ENCODE assay signal across 25 mouse cellular contexts in the genomic region with DNA sequence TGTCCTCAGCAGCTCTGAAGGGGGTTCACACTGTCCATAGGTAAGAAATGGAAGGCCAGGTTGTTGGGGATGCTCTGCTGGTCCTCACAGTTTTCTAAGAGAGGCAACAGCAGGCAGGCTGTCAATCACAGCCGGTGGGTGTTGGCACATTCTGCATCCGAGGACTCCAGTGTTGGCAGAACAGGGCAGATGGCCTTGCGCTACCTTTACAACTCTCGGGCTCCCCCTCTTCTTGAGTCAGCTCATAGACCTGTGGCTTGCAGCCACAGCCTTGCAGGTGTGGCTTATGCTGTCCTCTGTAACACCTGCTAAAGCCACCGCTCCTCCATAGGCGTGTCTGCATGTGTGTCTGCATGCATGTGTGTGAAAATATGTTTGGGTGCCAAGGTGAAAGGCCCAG.
DNase-seq lines count a peak whose midpoint lies in the region; ATAC-seq lines count a peak whose summit lies in the region.
"Had no signal": no experiment of that assay in that cellular context is flagged by ENCODE, and none has a peak within 500 bp of the region (broad histone marks: within the 10 kb centered on the region; RNA-seq: fewer than 3 reads in every experiment).

No protein-coding gene starts in this region.

- ATAC-seq in midbrain, embryonic 16.5 days = no peak
- ATAC-seq: CD4-positive, CD25-positive, alpha-beta regulatory T cell, adult 4 months had no signal

- peaks cover 32% of the 10 kb centered on the region for H3K4me1 ChIP-seq in midbrain, embryonic 10.5 days
- no peaks in the 10 kb centered on the region for H3K4me1 ChIP-seq in midbrain, embryonic 16.5 days (ENCODE audit: control insufficient read depth, insufficient read depth, low read length)
- H3K4me1 ChIP-seq in limb, embryonic 10.5 days = peaks cover 52% of the 10 kb centered on the region

- H3K4me3 ChIP-seq in midbrain, embryonic 10.5 days = no peak overlapping the region
- H3K4me3 ChIP-seq in midbrain, embryonic 16.5 days (ENCODE audit: low read depth, low read length) = no peak overlapping the region
- H3K4me3 ChIP-seq in limb, embryonic 10.5 days = no peak overlapping the region
- H3K4me3 ChIP-seq: embryonic facial prominence, embryonic 15.5 days; erythroblast, embryonic 14.5 days; forebrain, embryonic 10.5 days; gastrocnemius, adult 2 months; heart, embryonic 13.5 days had no signal

- intact Hi-C loops in left cerebral cortex, postnatal 25 days (cut with DNase I) = no loop called here

- no peaks in the 10 kb centered on the region; the same call in none of the 2 replicates for H3K27me3 ChIP-seq in midbrain, embryonic 10.5 days (ENCODE audit: low read depth, poor library complexity, severe bottlenecking)
- H3K27me3 ChIP-seq in midbrain, embryonic 16.5 days (ENCODE audit: control insufficient read depth, insufficient read depth, low read depth, low read length) = no peaks in the 10 kb centered on the region
- no peaks in the 10 kb centered on the region for H3K27me3 ChIP-seq in limb, embryonic 10.5 days (ENCODE audit: low read depth, poor library complexity, severe bottlenecking)
- H3K27me3 ChIP-seq: embryonic facial prominence, embryonic 15.5 days; heart, embryonic 13.5 days had no signal

- H3K9ac ChIP-seq in midbrain, embryonic 16.5 days (ENCODE audit: low read depth, low read length) = no peak overlapping the region
- H3K9ac ChIP-seq: embryonic facial prominence, embryonic 15.5 days; heart, embryonic 13.5 days; hindbrain, embryonic 14.5 days had no signal

- WGBS in midbrain, embryonic 10.5 days = 84% methylated on average over 6 of the region's 6 CpGs
- WGBS in midbrain, embryonic 16.5 days = 82% methylated on average over 6 of the region's 6 CpGs
- WGBS in limb, embryonic 10.5 days = 93% methylated on average over 6 of the region's 6 CpGs

- no peak overlapping the region for H3K4me2 ChIP-seq in midbrain, embryonic 16.5 days (ENCODE audit: low read length)
- H3K4me2 ChIP-seq: embryonic facial prominence, embryonic 15.5 days; heart, embryonic 13.5 days; hindbrain, embryonic 14.5 days had no signal

- peak; percentile 42 to 55 for DNase-seq in cerebellum, postnatal 10 days
- DNase-seq in cerebellum, postnatal 25 days = no peak
- DNase-seq in midbrain, embryonic 10.5 days (ENCODE audit: low spot score) = no peak
- DNase-seq in limb, embryonic 10.5 days (ENCODE audit: low spot score) = no peak
- no peak for DNase-seq in left cerebral cortex, postnatal 25 days (ENCODE audit: low spot score in 2 of 2)
- DNase-seq in ovary, postnatal 10 days (ENCODE audit: low spot score) = no peak
- DNase-seq: adrenal gland, adult 8-10 months; adrenal gland, postnatal 36 days; B cell, adult 2 months; cerebellum, adult 11 months; cerebellum, adult 8-10 months; cerebellum, postnatal 36 days; gastrocnemius, adult 2 months; gastrocnemius, postnatal 25 days; heart, adult 11 months; heart, postnatal 36 days; kidney, adult 11 months had no signal

- H3K27ac ChIP-seq in midbrain, embryonic 10.5 days (replicated peaks) = 0 out of 2 replicates have a peak overlapping the region, but pooled peaks have one; percentile 3
- no peak overlapping the region for H3K27ac ChIP-seq in midbrain, embryonic 16.5 days (ENCODE audit: low read length)
- peak overlapping the region; percentile 12; the same call in 1 of the 2 replicates for H3K27ac ChIP-seq in limb, embryonic 10.5 days
- H3K27ac ChIP-seq: embryonic facial prominence, embryonic 15.5 days; gastrocnemius, adult 2 months; heart, embryonic 13.5 days; hindbrain, embryonic 14.5 days had no signal

- no peaks in the 10 kb centered on the region; the same call in 1 of the 2 replicates for H3K9me3 ChIP-seq in midbrain, embryonic 10.5 days (replicated peaks)
- H3K9me3 ChIP-seq in midbrain, embryonic 16.5 days (replicated peaks; ENCODE audit: control insufficient read depth, low read length, poor library complexity, severe bottlenecking) = no peaks in the 10 kb centered on the region
- no peaks in the 10 kb centered on the region for H3K9me3 ChIP-seq in limb, embryonic 10.5 days (replicated peaks)
- H3K9me3 ChIP-seq: embryonic facial prominence, embryonic 15.5 days; forebrain, embryonic 10.5 days; heart, embryonic 13.5 days had no signal

- no peaks in the 10 kb centered on the region for H3K36me3 ChIP-seq in midbrain, embryonic 10.5 days
- no peaks in the 10 kb centered on the region for H3K36me3 ChIP-seq in midbrain, embryonic 16.5 days (ENCODE audit: control insufficient read depth, insufficient read depth, low read length)
- no peaks in the 10 kb centered on the region for H3K36me3 ChIP-seq in limb, embryonic 10.5 days
- H3K36me3 ChIP-seq: embryonic facial prominence, embryonic 15.5 days; forebrain, embryonic 10.5 days; G1E; heart, embryonic 13.5 days had no signal

Comparison
In these comparisons a context has a peak if more than half of its experiments do, and no peak if none do; other contexts are left out.
1. DNase-seq: peak in cerebellum, postnatal 10 days (2 of 2); none in cerebellum, postnatal 25 days (0 of 2), midbrain, embryonic 10.5 days (single experiment), limb, embryonic 10.5 days (single experiment), left cerebral cortex, postnatal 25 days (0 of 2) and ovary, postnatal 10 days (single experiment).